Comparison of ENCODE assay signal across 13 mouse cellular contexts in the genomic region with DNA sequence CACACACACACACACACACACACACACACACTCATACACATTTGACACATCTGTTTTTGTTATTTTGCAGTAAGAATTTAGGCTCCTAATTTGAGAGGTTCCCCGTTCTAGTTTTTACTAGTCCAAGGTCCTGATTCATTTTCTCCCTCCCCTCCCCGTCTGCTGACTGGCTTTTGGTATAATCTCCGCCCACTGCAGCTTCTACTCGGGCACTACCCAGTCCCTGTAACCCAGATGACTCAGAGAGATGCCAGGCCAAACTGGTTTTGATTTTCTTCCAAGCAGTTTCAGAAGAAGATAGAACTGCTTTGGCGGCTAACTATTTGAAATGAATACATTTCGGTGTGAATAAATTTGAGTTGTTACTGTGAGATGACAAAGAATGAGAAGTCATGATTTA.
A peak's percentile ranks its signal among the peaks of the same experiment; 100 is the strongest.
DNase-seq lines count a peak whose midpoint lies in the region; ATAC-seq and TF ChIP-seq lines count a peak whose summit lies in the region.
"Had no signal": no experiment of that assay in that cellular context is flagged by ENCODE, and none has a peak within 500 bp of the region (broad histone marks: within the 10 kb centered on the region; RNA-seq: fewer than 3 reads in every experiment).

No protein-coding gene starts in this region.

- H3K27me3 ChIP-seq in CH12.LX (replicated peaks) = no peaks in the 10 kb centered on the region
- H3K27me3 ChIP-seq in forebrain, embryonic 15.5 days = no peaks in the 10 kb centered on the region
- H3K27me3 ChIP-seq in heart, embryonic 12.5 days (replicated peaks) = no peaks in the 10 kb centered on the region
- H3K27me3 ChIP-seq: forebrain, embryonic 13.5 days had no signal

- TF ChIP-seq EP300 in CH12.LX (IDR thresholded peaks at IDR 0.05; ENCODE audit: low read length) = no peak; the same call in 1 of the 2 replicates

- TF ChIP-seq RAD21 in CH12.LX (IDR thresholded peaks at IDR 0.05; ENCODE audit: low read depth, low read length) = no peak

- H3K27ac ChIP-seq in CH12.LX (ENCODE audit: insufficient read depth, low read depth) = no peak overlapping the region
- no peak overlapping the region for H3K27ac ChIP-seq in forebrain, embryonic 15.5 days (replicated peaks)
- no peak overlapping the region for H3K27ac ChIP-seq in heart, embryonic 12.5 days (ENCODE audit: poor library complexity, severe bottlenecking)
- H3K27ac ChIP-seq: forebrain, embryonic 13.5 days; liver, embryonic 14.5 days had no signal

- H3K4me1 ChIP-seq in CH12.LX (ENCODE audit: control insufficient read depth in 1 of 2, insufficient read depth in 2 of 2) = peaks cover 0 to 6% of the 10 kb centered on the region in 2 experiments; a peak in 3 of 4 replicates
- H3K4me1 ChIP-seq in forebrain, embryonic 15.5 days = no peaks in the 10 kb centered on the region
- H3K4me1 ChIP-seq in heart, embryonic 12.5 days (replicated peaks) = no peaks in the 10 kb centered on the region

- no peak overlapping the region for H3K4me3 ChIP-seq in CH12.LX (replicated peaks in 1 of 3; ENCODE audit: low read depth in 2 of 3, low read length in 2 of 3, poor library complexity in 1 of 3)
- H3K4me3 ChIP-seq in forebrain, embryonic 15.5 days = no peak overlapping the region
- H3K4me3 ChIP-seq in heart, embryonic 12.5 days = no peak overlapping the region
- H3K4me3 ChIP-seq: forebrain, embryonic 13.5 days had no signal

- H3K79me2 ChIP-seq in CH12.LX (replicated peaks; ENCODE audit: control insufficient read depth, extremely low read depth, insufficient read depth, poor library complexity, severe bottlenecking) = no peaks in the 10 kb centered on the region

- no peaks in the 10 kb centered on the region for H3K9me3 ChIP-seq in CH12.LX (replicated peaks; ENCODE audit: low read length)
- H3K9me3 ChIP-seq in forebrain, embryonic 15.5 days = no peaks in the 10 kb centered on the region
- H3K9me3 ChIP-seq in heart, embryonic 12.5 days (replicated peaks) = no peaks in the 10 kb centered on the region
- H3K9me3 ChIP-seq: forebrain, embryonic 13.5 days had no signal

- no peak for ATAC-seq in forebrain, embryonic 15.5 days (replicated peaks)
- no peak for ATAC-seq in heart, embryonic 12.5 days (ENCODE audit: insufficient number of reproducible peaks, low FRiP score)
- ATAC-seq: forebrain, embryonic 13.5 days had no signal

- WGBS in forebrain, embryonic 15.5 days = 59% methylated on average over 6 of the region's 6 CpGs
- WGBS in heart, embryonic 12.5 days = 60% methylated on average over 6 of the region's 6 CpGs

- no peak overlapping the region for H3K9ac ChIP-seq in CH12.LX (ENCODE audit: insufficient read depth, low read depth)
- no peak overlapping the region for H3K9ac ChIP-seq in forebrain, embryonic 15.5 days (replicated peaks)
- H3K9ac ChIP-seq in heart, embryonic 12.5 days = no peak overlapping the region
- H3K9ac ChIP-seq: forebrain, embryonic 13.5 days; liver, embryonic 14.5 days had no signal

- in situ Hi-C loops in CH12.LX (cut with MboI; ENCODE audit: low pct_ligation_motif_present, low pct_unique_long_range_greater_than_20kb, low sequenced_read_pairs) = no loop called here

- no peaks in the 10 kb centered on the region for H3K36me3 ChIP-seq in CH12.LX (replicated peaks in 1 of 2; ENCODE audit: control insufficient read depth in 1 of 2, insufficient read depth in 1 of 2, low read length in 1 of 2)
- H3K36me3 ChIP-seq in forebrain, embryonic 15.5 days = no peaks in the 10 kb centered on the region
- H3K36me3 ChIP-seq in heart, embryonic 12.5 days = no peaks in the 10 kb centered on the region

- TF ChIP-seq POLR2A in CH12.LX (IDR thresholded peaks at IDR 0.05; ENCODE audit: low read depth, low read length) = no peak

- intact Hi-C loops in heart, postnatal 25 days (cut with DNase I) = no loop called here

- H3K4me2 ChIP-seq in CH12.LX (ENCODE audit: insufficient read depth, low read depth, poor library complexity, severe bottlenecking) = no peak overlapping the region
- H3K4me2 ChIP-seq in forebrain, embryonic 15.5 days (replicated peaks) = no peak overlapping the region
- no peak overlapping the region for H3K4me2 ChIP-seq in heart, embryonic 12.5 days
- H3K4me2 ChIP-seq: forebrain, embryonic 13.5 days had no signal

- TF ChIP-seq CTCF in CH12.LX (conservative IDR thresholded peaks at IDR 0.05 in 1 of 2, IDR thresholded peaks at IDR 0.05 in 1 of 2; ENCODE audit: low read depth in 2 of 2, low read length in 2 of 2) = no peak

- dilution Hi-C loops in CH12.LX (cut with MboI; ENCODE audit: extremely low pct_ligation_motif_present, extremely low pct_unique_long_range_greater_than_20kb, low sequenced_read_pairs) = no loop called here

- peak; percentile 14 for DNase-seq in heart, adult 8-10 months (ENCODE audit: low spot score)
- DNase-seq in heart, postnatal 25 days (ENCODE audit: low spot score) = no peak
- DNase-seq in CH12.LX (ENCODE audit: extremely low read depth) = peak; percentile 60
- peak; percentile 31 for DNase-seq in adrenal gland, postnatal 25 days
- DNase-seq in induced T-regulatory cell, adult 2 months (ENCODE audit: low read depth) = peak; percentile 35
- no peak for DNase-seq in left cerebral cortex, adult 9 months (ENCODE audit: low spot score in 2 of 2)
- DNase-seq: heart, postnatal 4 days; layer of hippocampus, adult 9-11 months; thymus, postnatal 14 days had no signal

TF ChIP-seq in CH12.LX, 34 proteins besides CTCF, POLR2A, EP300 and RAD21:
- TF ChIP-seq ETS1 (conservative IDR thresholded peaks at IDR 0.05; ENCODE audit: low read depth, low read length) = 0 out of 2 replicates have a peak, but pooled peaks have one; percentile 19
- TF ChIP-seq KAT2A (IDR thresholded peaks at IDR 0.05; ENCODE audit: insufficient replicate concordance, low read length) = no peak
- peak; percentile 63 for TF ChIP-seq IRF4 (IDR thresholded peaks at IDR 0.05; ENCODE audit: low read depth, low read length)
- no peak for TF ChIP-seq CHD1 (IDR thresholded peaks at IDR 0.05; ENCODE audit: low read depth, low read length)

Comparison
In these comparisons a context has a peak if more than half of its experiments do, and no peak if none do; other contexts are left out.
1. DNase-seq: peak in heart, adult 8-10 months (single experiment), CH12.LX (single experiment), adrenal gland, postnatal 25 days (single experiment) and induced T-regulatory cell, adult 2 months (single experiment); none in heart, postnatal 25 days (single experiment) and left cerebral cortex, adult 9 months (0 of 2).